Mouse (Mus musculus) neural tube, embryonic 15.5 days (tissue): ENCODE measurements around the gene Zc3h4. TPM values are rescaled to one million over a fixed set of nuclear protein-coding genes. Genes with fewer than 3 reads are reported as not detected.

Experiments used
- ATAC-seq: fragments of 200-750 bp; cut with Nextera tagmentation; 2 replicates; pipeline ENCODE4 v1.8.0; 2017; ENCODE audit warnings: mild to moderate bottlenecking, moderate TSS enrichment, moderate library complexity; ENCODE audit not compliant: low FRiP score
- H3K27ac ChIP-seq: fragments of 300-500 bp; sonication (generic); replicated peaks from 2 replicates; pipeline ENCODE4 v1.5.1; 2015; ENCODE audit warnings: mild to moderate bottlenecking, inconsistent platforms
- H3K27me3 ChIP-seq: fragments of 300-500 bp; sonication (generic); replicated peaks from 2 replicates; pipeline ENCODE4 v1.6.1; 2015; ENCODE audit warnings: inconsistent platforms
- H3K36me3 ChIP-seq: fragments of 300-500 bp; sonication (generic); 2 replicates; pipeline ENCODE4 v1.6.1; 2015; ENCODE audit warnings: inconsistent platforms
- H3K4me1 ChIP-seq: fragments of 300-500 bp; sonication (generic); 2 replicates; pipeline ENCODE4 v1.6.1; 2015; ENCODE audit warnings: inconsistent platforms
- H3K4me2 ChIP-seq: fragments of 300-500 bp; sonication (generic); 2 replicates; pipeline ENCODE4 v1.6.1; 2015; ENCODE audit warnings: inconsistent platforms, mild to moderate bottlenecking, moderate library complexity
- H3K4me3 ChIP-seq: fragments of 300-500 bp; sonication (generic); replicated peaks from 2 replicates; pipeline ENCODE4 v1.5.1; 2015; ENCODE audit warnings: mild to moderate bottlenecking, inconsistent platforms
- H3K9ac ChIP-seq: fragments of 300-500 bp; sonication (generic); replicated peaks from 2 replicates; pipeline ENCODE4 v1.6.1; 2015; ENCODE audit warnings: mild to moderate bottlenecking, inconsistent platforms
- H3K9me3 ChIP-seq: fragments of 300-500 bp; sonication (generic); replicated peaks from 2 replicates; pipeline ENCODE4 v1.6.1; 2016; ENCODE audit warnings: inconsistent platforms
- WGBS: fragments of 180-500 bp; shearing (Covaris S2); methylation state at CpG from one replicate; pipeline ENCODE4 v1.1.7; 2015; ENCODE audit warnings: mixed read lengths; 5-methylcytosine and 5-hydroxymethylcytosine counted together
- polyA plus RNA-seq: library from polyadenylated mRNA; unstranded; fragments of >200 nt; fragmentation: Nextera tagmentation; extraction: Ambion mirVana; gene quantifications from 2 replicates; pipeline ENCODE4 v1.2.1, GENCODE M21; 2015

Gene Zc3h4
- polyA plus RNA-seq, 1 experiment from 2014 or later: 14.5 TPM

- H3K4me2 ChIP-seq: peak within 1 kb of the TSS; percentile 95
- peak within 1 kb of the TSS; percentile 76 for H3K27ac ChIP-seq
- H3K9me3 ChIP-seq: no peaks in the 10 kb centered on the region
- peaks cover 10% of the 10 kb centered on the region for H3K4me1 ChIP-seq
- H3K4me3 ChIP-seq: peak within 1 kb of the TSS; percentile 73
- H3K36me3 ChIP-seq: peaks cover 15% of the 10 kb centered on the region; the same call in 1 of the 2 replicates
- ATAC-seq: peak; percentile 97
- 0 out of 2 replicates have a peak, but pooled peaks cover 3% of the 10 kb centered on the region for H3K27me3 ChIP-seq
- WGBS: 2% methylated on average over 30 of the region's 30 CpGs
- H3K9ac ChIP-seq: peak within 1 kb of the TSS; percentile 71
Observed at GRCm38 (mm10) chr7:16452587-16453073, 51.9 kb downstream of the Zc3h4 start, which contains the start of gene Tmem160. TSS of gene Tmem160 (plus strand) at chr7:16452779.

- peak; percentile 86 for ATAC-seq
- Histone ChIP-seq H3K27ac (peak overlapping the region; percentile 76), H3K27me3 (0 out of 2 replicates have a peak, but pooled peaks cover 3% of the 10 kb centered on the region), H3K9ac (peak overlapping the region; percentile 71), H3K36me3 (peaks cover 15% of the 10 kb centered on the region; the same call in 1 of the 2 replicates), H3K4me3 (peak overlapping the region; percentile 73), H3K9me3 (no peaks in the 10 kb centered on the region), H3K4me2 (peak overlapping the region; percentile 95), H3K4me1 (peaks cover 10% of the 10 kb centered on the region)
- WGBS: under 1% methylated on average over 23 of the region's 23 CpGs
Observed at GRCm38 (mm10) chr7:16453118-16453711, 52.5 kb downstream of the Zc3h4 start.

- Histone ChIP-seq H3K4me3 (no peak overlapping the region), H3K9ac (no peak overlapping the region), H3K4me2 (no peak overlapping the region), H3K9me3 (no peaks in the 10 kb centered on the region), H3K36me3 (peaks cover 15% of the 10 kb centered on the region; the same call in 1 of the 2 replicates), H3K27ac (no peak overlapping the region), H3K4me1 (peaks cover 10% of the 10 kb centered on the region), H3K27me3 (0 out of 2 replicates have a peak, but pooled peaks cover 3% of the 10 kb centered on the region)
- 96% methylated on average over 14 of the region's 14 CpGs for WGBS
- no peak for ATAC-seq
Observed at GRCm38 (mm10) chr7:16455016-16455415, 54.3 kb downstream of the Zc3h4 start.

GRCm38 (mm10) chr7:16456289-16456688 is 55.6 kb downstream of the Zc3h4 start:
- H3K36me3 ChIP-seq: peaks cover 15% of the 10 kb centered on the region; the same call in 1 of the 2 replicates
- H3K4me3 ChIP-seq: no peak overlapping the region
- peaks cover 10% of the 10 kb centered on the region for H3K4me1 ChIP-seq
- ATAC-seq: no peak
- no peak overlapping the region for H3K9ac ChIP-seq
- no peaks in the 10 kb centered on the region for H3K9me3 ChIP-seq
- H3K27me3 ChIP-seq: peaks cover 8% of the 10 kb centered on the region
- no peak overlapping the region for H3K27ac ChIP-seq
- no peak overlapping the region for H3K4me2 ChIP-seq
- 89% methylated on average over 5 of the region's 5 CpGs for WGBS

- Histone ChIP-seq H3K4me2 (no peak overlapping the region), H3K9ac (no peak overlapping the region), H3K27me3 (peaks cover 22% of the 10 kb centered on the region), H3K9me3 (no peaks in the 10 kb centered on the region), H3K4me3 (no peak overlapping the region), H3K27ac (no peak overlapping the region), H3K36me3 (0 out of 2 replicates have a peak, but pooled peaks cover 10% of the 10 kb centered on the region), H3K4me1 (no peaks in the 10 kb centered on the region)
- 69% methylated on average over 13 of the region's 13 CpGs for WGBS
- no peak for ATAC-seq
Observed at GRCm38 (mm10) chr7:16460566-16460965, 59.9 kb downstream of the Zc3h4 start.

GRCm38 (mm10) chr7:16461151-16461550 is 60.4 kb downstream of the Zc3h4 start:
- Histone ChIP-seq H3K36me3 (0 out of 2 replicates have a peak, but pooled peaks cover 5% of the 10 kb centered on the region), H3K4me3 (no peak overlapping the region), H3K9ac (no peak overlapping the region), H3K27me3 (peaks cover 22% of the 10 kb centered on the region), H3K4me1 (no peaks in the 10 kb centered on the region), H3K27ac (no peak overlapping the region), H3K9me3 (no peaks in the 10 kb centered on the region), H3K4me2 (no peak overlapping the region)
- WGBS: 65% methylated on average over 6 of the region's 6 CpGs
- ATAC-seq: no peak

GRCm38 (mm10) chr7:16461705-16462104 is 61.0 kb downstream of the Zc3h4 start:
- Histone ChIP-seq H3K27me3 (peaks cover 22% of the 10 kb centered on the region), H3K27ac (no peak overlapping the region), H3K4me3 (no peak overlapping the region), H3K9me3 (no peaks in the 10 kb centered on the region), H3K9ac (no peak overlapping the region), H3K36me3 (0 out of 2 replicates have a peak, but pooled peaks cover 5% of the 10 kb centered on the region), H3K4me2 (no peak overlapping the region), H3K4me1 (no peaks in the 10 kb centered on the region)
- whole genome bisulfite sequencing: 88% methylated on average over 6 of the region's 6 CpGs
- ATAC-seq: no peak

DNA sequence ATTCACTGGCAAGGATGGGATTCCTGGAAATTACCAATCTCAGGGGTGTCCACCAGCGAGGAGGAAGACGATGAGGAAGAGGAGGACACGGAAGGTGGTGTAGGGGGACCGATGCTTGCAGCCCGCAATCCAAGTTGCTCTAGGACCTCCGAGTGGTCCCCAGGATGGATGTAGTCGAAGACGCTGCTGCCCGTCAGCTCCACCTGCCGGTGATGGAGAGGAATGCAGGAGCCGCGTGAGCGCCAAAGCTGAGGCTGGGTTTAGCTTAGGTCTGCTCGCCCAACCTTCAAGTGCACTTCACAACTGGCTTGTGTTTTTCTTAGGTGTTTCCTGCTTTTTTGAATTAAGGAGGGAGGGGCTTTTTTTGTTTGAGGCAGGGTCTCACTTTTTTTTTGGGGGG is 62.5 kb downstream of the Zc3h4 start:
- Histone ChIP-seq H3K9me3 (no peaks in the 10 kb centered on the region), H3K27ac (no peak overlapping the region), H3K9ac (no peak overlapping the region), H3K36me3 (no peaks in the 10 kb centered on the region), H3K4me2 (no peak overlapping the region), H3K27me3 (peaks cover 27% of the 10 kb centered on the region), H3K4me3 (no peak overlapping the region), H3K4me1 (no peaks in the 10 kb centered on the region)
- peak; percentile 48; the same call in 1 of the 2 replicates for ATAC-seq
- 2% methylated on average over 14 of the region's 14 CpGs for WGBS

- Histone ChIP-seq H3K27me3 (peaks cover 47% of the 10 kb centered on the region), H3K27ac (no peak overlapping the region)
- 12% methylated on average over 8 of the region's 8 CpGs for WGBS
Observed at GRCm38 (mm10) chr7:16465160-16465559, 64.5 kb downstream of the Zc3h4 start.

GRCm38 (mm10) chr7:16465568-16465967 is 64.9 kb downstream of the Zc3h4 start:
- H3K36me3 ChIP-seq: no peaks in the 10 kb centered on the region
- no peaks in the 10 kb centered on the region for H3K9me3 ChIP-seq
- no peak overlapping the region for H3K27ac ChIP-seq
- H3K4me2 ChIP-seq: no peak overlapping the region
- WGBS: 92% methylated on average over 5 of the region's 5 CpGs
- no peak overlapping the region for H3K9ac ChIP-seq
- H3K27me3 ChIP-seq: peaks cover 49% of the 10 kb centered on the region
- H3K4me3 ChIP-seq: no peak overlapping the region
- no peaks in the 10 kb centered on the region for H3K4me1 ChIP-seq
- peak; percentile 23; the same call in 1 of the 2 replicates for ATAC-seq

More at GRCm38 (mm10) chr7:16465160-16465559, 64.5 kb downstream of the Zc3h4 start:
- Histone ChIP-seq H3K36me3 (no peaks in the 10 kb centered on the region), H3K9ac (no peak overlapping the region), H3K9me3 (no peaks in the 10 kb centered on the region), H3K4me3 (no peak overlapping the region), H3K4me2 (no peak overlapping the region), H3K4me1 (no peaks in the 10 kb centered on the region)
- ATAC-seq: peak; percentile 53; the same call in 1 of the 2 replicates

GRCm38 (mm10) chr7:16466565-16466964 is 65.9 kb downstream of the Zc3h4 start:
- Histone ChIP-seq H3K9ac (no peak overlapping the region), H3K4me1 (no peaks in the 10 kb centered on the region; the same call in 1 of the 2 replicates), H3K9me3 (no peaks in the 10 kb centered on the region), H3K4me2 (no peak overlapping the region), H3K27ac (no peak overlapping the region), H3K36me3 (no peaks in the 10 kb centered on the region), H3K4me3 (no peak overlapping the region), H3K27me3 (peaks cover 44% of the 10 kb centered on the region)
- no peak for ATAC-seq
- 82% methylated on average over 4 of the region's 4 CpGs for WGBS

GRCm38 (mm10) chr7:16468115-16468514 is 67.4 kb downstream of the Zc3h4 start:
- no peaks in the 10 kb centered on the region for H3K36me3 ChIP-seq
- H3K9me3 ChIP-seq: no peaks in the 10 kb centered on the region
- H3K9ac ChIP-seq: no peak overlapping the region
- H3K4me1 ChIP-seq: peaks cover 7% of the 10 kb centered on the region
- H3K27ac ChIP-seq: no peak overlapping the region
- WGBS: 20% methylated on average over 5 of the region's 5 CpGs
- no peak overlapping the region for H3K4me3 ChIP-seq
- ATAC-seq: no peak
- H3K27me3 ChIP-seq: peaks cover 42% of the 10 kb centered on the region
- H3K4me2 ChIP-seq: no peak overlapping the region
